In the genomic region with DNA sequence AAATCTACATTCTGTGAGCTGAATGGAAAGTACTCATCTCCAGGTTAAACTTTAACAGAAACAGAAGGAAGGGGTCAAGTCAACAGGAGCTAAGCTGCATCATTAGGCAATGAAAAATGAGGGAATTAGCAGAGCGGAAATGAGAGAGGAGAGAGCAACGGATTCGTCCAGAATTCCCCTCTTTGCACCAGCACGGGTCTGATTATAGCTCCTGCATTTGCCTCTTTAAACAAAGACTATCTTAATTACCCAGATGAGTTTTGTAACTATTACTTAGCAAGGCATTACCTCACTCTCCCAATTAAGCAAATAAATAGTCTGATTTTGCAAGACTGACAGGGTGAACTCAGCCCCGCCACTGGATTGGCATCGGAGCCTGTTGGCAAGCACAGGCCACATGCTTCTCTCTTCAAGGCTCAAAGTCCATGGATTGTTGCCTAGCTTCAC, we compare ENCODE assay signal across 8 mouse cellular contexts.
DNase-seq lines count a peak whose midpoint lies in the region; ATAC-seq and TF ChIP-seq lines count a peak whose summit lies in the region.

No protein-coding gene starts in this region.

- no peaks in the 10 kb centered on the region for H3K4me1 ChIP-seq in kidney, embryonic 14.5 days (ENCODE audit: control insufficient read depth, insufficient read depth, low read length)
- no peaks in the 10 kb centered on the region for H3K4me1 ChIP-seq in lung, postnatal 0 days (ENCODE audit: insufficient read depth, low read depth, low read length)
- no peaks in the 10 kb centered on the region for H3K4me1 ChIP-seq in midbrain, embryonic 15.5 days

- no peak for TF ChIP-seq CTCF in lung, postnatal 0 days (IDR thresholded peaks at IDR 0.05)

- no peak overlapping the region for H3K27ac ChIP-seq in kidney, embryonic 14.5 days (ENCODE audit: low read depth, low read length)
- no peak overlapping the region for H3K27ac ChIP-seq in lung, postnatal 0 days (ENCODE audit: low read length)
- no peak overlapping the region for H3K27ac ChIP-seq in midbrain, embryonic 15.5 days

- no peak overlapping the region for H3K4me2 ChIP-seq in kidney, embryonic 14.5 days (replicated peaks; ENCODE audit: low read depth, low read length)
- no peak overlapping the region for H3K4me2 ChIP-seq in lung, postnatal 0 days (replicated peaks; ENCODE audit: low read depth, low read length)
- H3K4me2 ChIP-seq in midbrain, embryonic 15.5 days = no peak overlapping the region

- H3K9ac ChIP-seq in kidney, embryonic 14.5 days (ENCODE audit: low read depth, low read length) = no peak overlapping the region
- H3K9ac ChIP-seq in lung, postnatal 0 days (replicated peaks; ENCODE audit: low read depth) = no peak overlapping the region
- H3K9ac ChIP-seq in midbrain, embryonic 15.5 days = no peak overlapping the region

- H3K9me3 ChIP-seq in kidney, embryonic 14.5 days (ENCODE audit: control insufficient read depth, low read length) = no peaks in the 10 kb centered on the region
- no peaks in the 10 kb centered on the region for H3K9me3 ChIP-seq in lung, postnatal 0 days (ENCODE audit: low read length)
- no peaks in the 10 kb centered on the region for H3K9me3 ChIP-seq in midbrain, embryonic 15.5 days

- WGBS in kidney, embryonic 14.5 days = 49% methylated on average over 6 of the region's 6 CpGs
- WGBS in lung, postnatal 0 days = 29% methylated on average over 6 of the region's 6 CpGs
- WGBS in midbrain, embryonic 15.5 days = 60% methylated on average over 6 of the region's 6 CpGs

- TF ChIP-seq EP300 in lung, postnatal 0 days (IDR thresholded peaks at IDR 0.05) = no peak

- H3K4me3 ChIP-seq in kidney, embryonic 14.5 days (ENCODE audit: low read length) = no peak overlapping the region
- H3K4me3 ChIP-seq in lung, postnatal 0 days (ENCODE audit: low read depth, low read length) = no peak overlapping the region
- H3K4me3 ChIP-seq in midbrain, embryonic 15.5 days = no peak overlapping the region

- H3K27me3 ChIP-seq in kidney, embryonic 14.5 days (ENCODE audit: control insufficient read depth, insufficient read depth, low read length) = no peaks in the 10 kb centered on the region
- no peaks in the 10 kb centered on the region for H3K27me3 ChIP-seq in lung, postnatal 0 days (replicated peaks; ENCODE audit: insufficient read depth, low read length)
- no peaks in the 10 kb centered on the region for H3K27me3 ChIP-seq in midbrain, embryonic 15.5 days (replicated peaks)

- ATAC-seq in kidney, embryonic 14.5 days (ENCODE audit: low FRiP score, low TSS enrichment) = no peak
- ATAC-seq in lung, postnatal 0 days = peak; percentile 67
- no peak for ATAC-seq in granulocyte monocyte progenitor cell, adult 5-6 weeks (replicated peaks; ENCODE audit: poor library complexity, severe bottlenecking)
- no peak for ATAC-seq in midbrain, embryonic 15.5 days (replicated peaks)

- peak; percentile 77 for DNase-seq in kidney, adult 11 months
- peak; percentile 60 to 69 for DNase-seq in cerebellum, postnatal 14 days
- peak; percentile 63 for DNase-seq in kidney, adult 18-20 months
- peak; percentile 67 for DNase-seq in lung, postnatal 0 days (ENCODE audit: low spot score)
- DNase-seq in urinary bladder, postnatal 4 days (ENCODE audit: low spot score in 2 of 2) = no peak

- no peaks in the 10 kb centered on the region for H3K36me3 ChIP-seq in kidney, embryonic 14.5 days (ENCODE audit: control insufficient read depth, insufficient read depth, low read length)
- H3K36me3 ChIP-seq in lung, postnatal 0 days (ENCODE audit: insufficient read depth, low read length) = no peaks in the 10 kb centered on the region
- no peaks in the 10 kb centered on the region for H3K36me3 ChIP-seq in midbrain, embryonic 15.5 days (replicated peaks)

Comparison
In these comparisons a context has a peak if more than half of its experiments do, and no peak if none do; other contexts are left out.
1. DNase-seq: peak in kidney, adult 11 months (single experiment), cerebellum, postnatal 14 days (2 of 2), kidney, adult 18-20 months (single experiment) and lung, postnatal 0 days (single experiment); none in urinary bladder, postnatal 4 days (0 of 2).